Mouse (Mus musculus): ENCODE measurements around the gene Zmiz1. TPM values are rescaled to one million over a fixed set of nuclear protein-coding genes. Genes with fewer than 3 reads are reported as not detected.

The Zmiz1 gene
- total RNA-seq, 2 experiments from 2014 or later, result 24.3 to 27.2 TPM

- intact Hi-C loops (cut with DNase I), result loop anchor here (5.0 kb wide), 1 partner anchor 55 kb away; no protein-coding TSS in a partner anchor
- DNase-seq, result no peak
These were observed 243.0 kb downstream of the Zmiz1 start for GRCm38 (mm10) chr14:25701986-25702385.

GRCm38 (mm10) chr14:25707691-25708181, 248.8 kb downstream of the Zmiz1 start:
- DNase-seq, result peak; percentile 39 to 61
- intact Hi-C loops (cut with DNase I), result no loop called here

- intact Hi-C loops (cut with DNase I), result no loop called here
- peak; percentile 73 to 75 for DNase-seq
These were observed 249.5 kb downstream of the Zmiz1 start for GRCm38 (mm10) chr14:25708451-25708850.

GRCm38 (mm10) chr14:25708917-25709316, 249.9 kb downstream of the Zmiz1 start:
- peak; percentile 50 to 62 for DNase-seq
- intact Hi-C loops (cut with DNase I), result no loop called here

- peak in 1 of 2 experiments; percentile 38 for DNase-seq
- intact Hi-C loops (cut with DNase I), result no loop called here
These were observed 251.1 kb downstream of the Zmiz1 start for GRCm38 (mm10) chr14:25710073-25710472.

GRCm38 (mm10) chr14:25710681-25711080, 251.7 kb downstream of the Zmiz1 start:
- DNase-seq, result no peak
- intact Hi-C loops (cut with DNase I), result no loop called here

- intact Hi-C loops (cut with DNase I), result no loop called here
- no peak for DNase-seq
These were observed 252.2 kb downstream of the Zmiz1 start for GRCm38 (mm10) chr14:25711177-25711576.

GRCm38 (mm10) chr14:25711602-25712001, 252.6 kb downstream of the Zmiz1 start:
- no peak for DNase-seq
- intact Hi-C loops (cut with DNase I), result no loop called here

- intact Hi-C loops (cut with DNase I), result no loop called here
- no peak for DNase-seq
These were observed 254.5 kb downstream of the Zmiz1 start for GRCm38 (mm10) chr14:25713443-25713842.

Small RNA genes lying within 50 kb of the gene (microRNA-seq; reads per million reads assigned to microRNA genes)
- 0 to 0.74 reads per million in 2 experiments for gene Mir3075

Other genes starting within 250 kb of the Zmiz1 start
- gene Ppif, start 235.0 kb downstream of the Zmiz1 start, total RNA-seq (2021), result 10 to 100 TPM; 31.8 to 36.5 TPM